Mouse (Mus musculus) heart, postnatal 0 days (tissue): Measurements from ENCODE around the gene Rnf126. TPM values are rescaled to one million over a fixed set of nuclear protein-coding genes. Genes with fewer than 3 reads are reported as not detected.

Source experiments
- ATAC-seq: fragments of 200-750 bp; cut with Nextera tagmentation; 2 replicates; pipeline ENCODE4 v1.8.0; 2017; ENCODE audit warnings: low read depth, moderate number of reproducible peaks, moderate library complexity; ENCODE audit not compliant: insufficient read depth
- DNase-seq: peaks from one replicate; pipeline ENCODE4 v3.0.0-alpha.2; 2016; ENCODE audit warnings: low spot score
- H3K27ac ChIP-seq: fragments of 300-500 bp; sonication (generic); 2 replicates; pipeline ENCODE4 v1.5.1; 2014; ENCODE audit warnings: low read depth, mild to moderate bottlenecking
- H3K27me3 ChIP-seq: fragments of 300-500 bp; sonication (generic); 2 replicates; pipeline ENCODE4 v1.6.1; 2014; ENCODE audit warnings: low read length, mixed read lengths; ENCODE audit not compliant: control insufficient read depth, insufficient read depth
- H3K36me3 ChIP-seq: fragments of 300-500 bp; sonication (generic); replicated peaks from 2 replicates; pipeline ENCODE4 v1.6.1; 2014; ENCODE audit warnings: low read length, mixed read lengths; ENCODE audit not compliant: control insufficient read depth, insufficient read depth
- H3K4me1 ChIP-seq: fragments of 300-500 bp; sonication (generic); 2 replicates; pipeline ENCODE4 v1.6.1; 2014; ENCODE audit warnings: antibody characterized with exemption; ENCODE audit not compliant: control insufficient read depth, insufficient read depth
- H3K4me2 ChIP-seq: fragments of 300-500 bp; sonication (generic); 2 replicates; pipeline ENCODE4 v1.6.1; 2014; ENCODE audit warnings: low read depth, mild to moderate bottlenecking, low read length, moderate library complexity
- H3K4me3 ChIP-seq: fragments of 300-500 bp; sonication (generic); 2 replicates; pipeline ENCODE4 v1.5.1; 2014; ENCODE audit warnings: low read depth, low read length
- H3K9ac ChIP-seq: fragments of 300-500 bp; sonication (generic); replicated peaks from 2 replicates; pipeline ENCODE4 v1.6.1; 2014; ENCODE audit warnings: low read depth, low read length, mixed read lengths
- H3K9me3 ChIP-seq: fragments of 300-500 bp; sonication (generic); replicated peaks from 2 replicates; pipeline ENCODE4 v1.6.1; 2016; ENCODE audit warnings: low read length; ENCODE audit not compliant: control insufficient read depth
- CTCF ChIP-seq: IDR thresholded peaks from 2 replicates; pipeline ENCODE4 v1.5.1; 2016; ENCODE audit warnings: antibody characterized with exemption, control low read depth, low read depth
- EP300 ChIP-seq: IDR thresholded peaks from 2 replicates; pipeline ENCODE4 v1.6.1; 2016; ENCODE audit warnings: antibody characterized with exemption, low read depth
- WGBS: fragments of 180-500 bp; shearing (Covaris S2); extraction: QIAGEN DNeasy Blood & Tissue Kit; methylation state at CpG from one replicate; pipeline ENCODE4 v1.1.7; 2014; 5-methylcytosine and 5-hydroxymethylcytosine counted together
- polyA plus RNA-seq: library from polyadenylated mRNA; unstranded; fragments of >200 nt; fragmentation: Nextera tagmentation; extraction: Ambion mirVana; gene quantifications from 2 replicates; pipeline ENCODE4 v1.2.1, GENCODE M21; 2015
- total RNA-seq: library from RNA; depleted of rRNA; stranded (reverse); fragments of >200 nt; gene quantifications from 2 replicates; pipeline ENCODE4 v1.2.3, GENCODE M21; 2014; ENCODE audit warnings: low replicate concordance

Rnf126 gene
- total and polyA plus RNA-seq, 2 experiments from 2014 or later = 37.6 to 38.6 TPM

- Histone ChIP-seq H3K4me3 (no peak overlapping the region), H3K9me3 (no peaks in the 10 kb centered on the region), H3K27ac (no peak overlapping the region), H3K36me3 (peaks cover 40% of the 10 kb centered on the region), H3K4me1 (peaks cover 3% of the 10 kb centered on the region; the same call in 1 of the 2 replicates), H3K9ac (peak overlapping the region; percentile 75; the same call in 1 of the 2 replicates), H3K4me2 (peak overlapping the region; percentile 77; the same call in 1 of the 2 replicates), H3K27me3 (no peaks in the 10 kb centered on the region)
- ATAC-seq (no peak), DNase-seq (no peak)
- no peak for TF ChIP-seq EP300
- TF ChIP-seq CTCF = no peak
- WGBS = 88% methylated on average over 3 of the region's 3 CpGs
Observed at GRCm38 (mm10) chr10:79745411-79745810, 21.3 kb downstream of the Rnf126 start.

DNA sequence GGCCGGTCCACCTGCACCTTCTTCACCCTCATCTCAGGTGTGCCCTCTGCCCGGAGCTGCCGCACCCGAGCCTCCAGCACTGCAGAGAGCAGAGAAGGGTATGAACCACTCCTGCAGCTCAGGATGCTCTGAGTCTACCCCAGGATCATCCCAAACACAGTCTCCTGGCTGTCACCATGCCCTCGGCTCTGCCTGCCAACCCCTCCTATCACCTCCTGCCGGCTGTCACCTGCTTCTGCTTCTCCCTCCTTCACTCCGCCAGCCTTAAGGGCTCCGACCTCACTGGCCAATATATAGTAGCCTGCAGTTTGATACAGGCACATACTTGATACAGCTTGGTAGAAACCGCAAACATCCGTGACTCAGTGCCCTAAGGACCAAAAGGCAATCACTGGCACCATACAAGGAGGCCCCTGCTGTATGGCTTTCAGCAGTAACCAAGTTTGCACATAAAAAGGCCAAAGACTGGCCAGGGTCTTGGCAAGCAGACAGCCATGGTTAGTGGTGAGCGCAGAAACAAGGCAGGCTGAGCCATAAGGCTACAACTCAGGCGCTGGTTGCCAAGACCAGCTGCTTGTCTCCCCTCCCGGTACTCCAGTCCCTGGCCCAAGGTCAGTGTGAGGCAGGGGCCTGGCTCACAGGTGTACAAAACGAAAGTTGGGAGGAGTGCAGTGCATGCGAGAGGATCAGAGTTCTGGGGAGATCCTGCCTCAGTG lies 22.9 kb downstream of the Rnf126 start:
- no peak for DNase-seq
- peaks cover 7% of the 10 kb centered on the region; the same call in 1 of the 2 replicates for H3K9me3 ChIP-seq
- H3K27ac ChIP-seq = no peak overlapping the region
- H3K9ac ChIP-seq = no peak overlapping the region
- peaks cover 3% of the 10 kb centered on the region; the same call in 1 of the 2 replicates for H3K4me1 ChIP-seq
- no peaks in the 10 kb centered on the region for H3K27me3 ChIP-seq
- H3K4me3 ChIP-seq = no peak overlapping the region
- no peak for ATAC-seq
- H3K4me2 ChIP-seq = no peak overlapping the region
- H3K36me3 ChIP-seq = peaks cover 56% of the 10 kb centered on the region
- WGBS = 92% methylated on average over 15 of the region's 15 CpGs
- TF ChIP-seq CTCF = no peak
- TF ChIP-seq EP300 = no peak

DNA sequence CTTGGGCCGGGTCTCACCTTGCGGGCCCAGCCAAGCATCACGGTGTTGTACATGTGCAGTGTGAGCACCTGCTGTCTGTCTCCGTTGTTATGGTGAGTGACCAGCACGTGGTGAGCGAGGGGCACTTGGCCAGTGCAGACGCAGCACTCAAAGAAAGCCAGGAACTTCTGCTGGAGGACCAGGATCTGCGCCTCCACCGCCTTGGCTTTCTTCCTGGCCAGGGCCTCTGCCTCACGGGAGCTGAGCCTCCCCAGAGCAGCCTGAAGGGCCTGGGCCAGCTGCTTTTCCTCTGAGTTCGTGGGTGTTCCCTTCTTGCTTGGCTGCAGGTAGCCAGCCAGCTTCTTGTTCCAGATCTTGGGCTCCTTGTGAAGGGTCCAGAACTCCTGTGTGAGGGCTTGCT lies 23.6 kb downstream of the Rnf126 start:
- H3K4me2 ChIP-seq = no peak overlapping the region
- DNase-seq (no peak), ATAC-seq (no peak)
- H3K27me3 ChIP-seq = no peaks in the 10 kb centered on the region
- peaks cover 7% of the 10 kb centered on the region; the same call in 1 of the 2 replicates for H3K9me3 ChIP-seq
- H3K4me3 ChIP-seq = no peak overlapping the region
- 91% methylated on average over 11 of the region's 11 CpGs for WGBS
- TF ChIP-seq EP300 = no peak
- TF ChIP-seq CTCF = no peak
- no peak overlapping the region for H3K9ac ChIP-seq
- no peak overlapping the region for H3K27ac ChIP-seq
- H3K4me1 ChIP-seq = peaks cover 3% of the 10 kb centered on the region; the same call in 1 of the 2 replicates
- peaks cover 62% of the 10 kb centered on the region for H3K36me3 ChIP-seq

DNA sequence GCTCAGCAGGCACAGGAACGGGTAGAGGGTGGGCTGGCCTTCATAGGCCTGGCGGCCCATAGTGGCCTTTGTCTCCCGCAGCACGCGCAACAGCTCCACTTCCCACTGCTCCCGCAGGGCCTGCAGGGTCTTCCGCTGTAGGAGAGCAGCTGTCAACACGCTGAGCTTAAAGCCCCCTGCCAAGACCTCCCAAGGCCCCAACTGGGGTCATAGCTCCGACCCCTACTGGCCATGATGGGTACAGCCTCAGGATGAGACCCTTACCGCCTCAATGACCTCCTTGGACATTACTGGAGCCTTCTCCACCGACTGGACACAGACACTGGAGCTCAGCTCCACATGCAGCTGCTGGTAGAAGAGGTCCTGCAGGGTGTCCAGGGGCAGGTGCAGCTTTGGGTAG lies 25.9 kb downstream of the Rnf126 start:
- WGBS = 82% methylated on average over 11 of the region's 11 CpGs
- H3K36me3 ChIP-seq = peaks cover 85% of the 10 kb centered on the region
- TF ChIP-seq EP300 (no peak), CTCF (peak; percentile 18; the same call in 1 of the 2 replicates)
- H3K9ac ChIP-seq = no peak overlapping the region
- H3K9me3 ChIP-seq = peaks cover 7% of the 10 kb centered on the region; the same call in 1 of the 2 replicates
- ATAC-seq (no peak), DNase-seq (no peak)
- no peaks in the 10 kb centered on the region; the same call in 1 of the 2 replicates for H3K4me1 ChIP-seq
- no peak overlapping the region for H3K4me3 ChIP-seq
- no peak overlapping the region for H3K27ac ChIP-seq
- H3K27me3 ChIP-seq = no peaks in the 10 kb centered on the region
- H3K4me2 ChIP-seq = no peak overlapping the region

DNA sequence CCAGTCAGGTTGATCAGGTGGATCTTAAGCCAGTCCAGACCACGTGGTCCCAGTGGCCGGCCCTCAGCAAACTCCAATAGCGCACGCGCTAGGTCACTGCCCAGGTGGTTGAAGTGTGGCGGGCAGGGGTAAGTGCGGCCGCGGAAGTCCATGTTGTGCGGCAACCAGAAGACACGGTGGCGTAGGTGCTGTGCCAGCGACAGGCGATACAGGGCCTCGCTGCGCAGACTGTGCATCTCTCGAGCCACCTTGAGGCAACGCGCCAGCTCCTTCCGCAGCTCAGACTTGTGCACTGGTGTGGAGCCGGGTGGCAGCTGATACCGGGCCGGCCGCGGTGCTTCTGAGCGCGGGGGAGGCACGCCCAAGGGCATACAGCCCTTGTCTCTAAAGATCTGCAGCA lies 27.5 kb downstream of the Rnf126 start:
- no peak for ATAC-seq
- H3K4me1 ChIP-seq = no peaks in the 10 kb centered on the region
- TF ChIP-seq CTCF = no peak
- TF ChIP-seq EP300 = no peak
- no peaks in the 10 kb centered on the region for H3K27me3 ChIP-seq
- peaks cover 7% of the 10 kb centered on the region; the same call in 1 of the 2 replicates for H3K9me3 ChIP-seq
- no peak overlapping the region for H3K27ac ChIP-seq
- WGBS = 98% methylated on average over 28 of the region's 28 CpGs
- H3K9ac ChIP-seq = no peak overlapping the region
- H3K36me3 ChIP-seq = peaks cover 85% of the 10 kb centered on the region
- DNase-seq = no peak
- no peak overlapping the region for H3K4me2 ChIP-seq
- no peak overlapping the region for H3K4me3 ChIP-seq
